Mouse (Mus musculus): ENCODE data around the gene Lrrc47.

Lrrc47 gene

DNA sequence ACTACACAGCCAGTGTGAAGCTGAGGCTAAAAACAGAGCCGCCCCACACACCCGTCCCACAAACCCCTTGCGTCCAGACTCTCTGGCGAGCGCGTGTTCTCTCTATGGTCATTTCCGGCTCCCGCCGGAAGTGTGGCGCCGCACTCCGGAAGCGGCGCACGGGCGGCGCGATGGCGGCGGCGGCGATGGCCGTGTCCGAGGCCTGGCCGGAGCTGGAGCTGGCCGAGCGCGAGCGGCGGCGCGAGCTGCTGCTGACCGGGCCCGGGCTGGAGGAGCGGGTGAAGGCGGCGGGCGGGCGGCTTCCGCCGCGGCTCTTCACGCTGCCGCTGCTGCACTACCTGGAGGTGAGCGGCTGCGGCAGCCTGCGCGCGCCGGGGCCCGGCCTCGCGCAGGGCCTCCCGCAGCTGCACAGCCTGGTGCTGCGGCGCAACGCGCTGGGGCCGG is at the start of gene Lrrc47:
Gene Lrrc47 (plus strand): TSS at position 86 of the 444 bp plus-strand sequence.
- DNase-seq (ENCODE audit: low spot score) = peak; percentile 41

DNA sequence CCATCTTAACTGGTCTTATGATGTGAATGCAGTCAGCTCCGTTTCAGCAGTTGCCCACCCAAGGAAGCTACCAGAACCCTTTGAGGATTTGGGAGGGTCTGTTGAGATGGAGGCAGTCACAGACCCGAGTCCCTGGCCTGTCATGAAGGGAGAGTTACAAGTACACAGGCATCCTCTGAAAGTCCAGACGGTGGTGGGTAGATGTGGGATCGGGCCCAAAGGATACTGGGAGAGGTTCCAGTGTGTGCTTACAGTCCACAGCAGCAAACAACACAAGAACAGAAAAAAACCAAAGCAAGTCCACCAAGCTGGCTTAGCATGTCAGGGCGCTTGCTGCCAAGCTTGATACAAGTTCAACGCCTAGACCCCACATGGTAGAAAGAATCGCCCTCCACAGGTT is 48.9 kb upstream of the Lrrc47 start:
- no peak for DNase-seq (ENCODE audit: low spot score)

DNA sequence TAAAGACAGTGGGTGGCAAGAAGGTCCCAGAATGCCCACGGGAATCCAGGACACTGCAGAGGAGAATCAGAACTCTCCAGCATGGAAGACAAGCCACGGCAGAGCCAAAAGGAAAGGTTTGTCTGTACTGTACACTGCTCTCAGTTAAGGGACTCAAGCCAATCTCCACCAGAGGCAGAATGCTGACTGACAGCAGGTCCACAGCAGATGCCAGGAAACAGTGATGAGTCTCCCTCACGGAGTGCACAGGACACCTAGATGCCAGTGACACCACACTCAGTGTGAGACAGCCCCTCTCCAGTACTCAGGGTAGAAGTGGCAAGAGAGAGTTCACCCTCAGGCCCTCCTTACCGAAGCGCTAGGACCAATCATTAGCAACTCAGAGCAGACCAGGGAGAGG is 44.9 kb upstream of the Lrrc47 start:
- DNase-seq (ENCODE audit: low spot score) = no peak

GRCm38 (mm10) chr4:153967556-153967955 is 44.0 kb upstream of the Lrrc47 start:
- no peak for DNase-seq (ENCODE audit: low spot score)

DNA sequence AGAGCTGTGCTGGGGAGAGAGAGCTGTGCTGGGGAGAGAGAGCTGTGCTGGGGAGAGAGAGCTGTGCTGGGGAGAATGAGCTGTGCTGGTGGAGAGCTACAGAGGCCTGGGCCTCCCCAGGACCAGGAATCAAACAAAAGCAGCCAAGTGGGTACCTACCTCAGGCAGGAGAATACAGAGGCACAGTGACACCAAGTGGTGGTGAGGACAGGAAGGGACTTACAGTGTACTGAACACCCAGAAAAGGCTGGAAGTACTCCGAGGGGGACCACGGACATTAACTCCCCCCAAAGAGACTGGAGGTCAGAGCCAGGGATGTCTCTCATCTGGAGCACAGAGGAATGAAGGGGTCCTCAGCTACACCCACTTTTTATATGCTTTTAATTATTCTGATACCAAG is 43.5 kb upstream of the Lrrc47 start:
- no peak for DNase-seq (ENCODE audit: low spot score)

DNA sequence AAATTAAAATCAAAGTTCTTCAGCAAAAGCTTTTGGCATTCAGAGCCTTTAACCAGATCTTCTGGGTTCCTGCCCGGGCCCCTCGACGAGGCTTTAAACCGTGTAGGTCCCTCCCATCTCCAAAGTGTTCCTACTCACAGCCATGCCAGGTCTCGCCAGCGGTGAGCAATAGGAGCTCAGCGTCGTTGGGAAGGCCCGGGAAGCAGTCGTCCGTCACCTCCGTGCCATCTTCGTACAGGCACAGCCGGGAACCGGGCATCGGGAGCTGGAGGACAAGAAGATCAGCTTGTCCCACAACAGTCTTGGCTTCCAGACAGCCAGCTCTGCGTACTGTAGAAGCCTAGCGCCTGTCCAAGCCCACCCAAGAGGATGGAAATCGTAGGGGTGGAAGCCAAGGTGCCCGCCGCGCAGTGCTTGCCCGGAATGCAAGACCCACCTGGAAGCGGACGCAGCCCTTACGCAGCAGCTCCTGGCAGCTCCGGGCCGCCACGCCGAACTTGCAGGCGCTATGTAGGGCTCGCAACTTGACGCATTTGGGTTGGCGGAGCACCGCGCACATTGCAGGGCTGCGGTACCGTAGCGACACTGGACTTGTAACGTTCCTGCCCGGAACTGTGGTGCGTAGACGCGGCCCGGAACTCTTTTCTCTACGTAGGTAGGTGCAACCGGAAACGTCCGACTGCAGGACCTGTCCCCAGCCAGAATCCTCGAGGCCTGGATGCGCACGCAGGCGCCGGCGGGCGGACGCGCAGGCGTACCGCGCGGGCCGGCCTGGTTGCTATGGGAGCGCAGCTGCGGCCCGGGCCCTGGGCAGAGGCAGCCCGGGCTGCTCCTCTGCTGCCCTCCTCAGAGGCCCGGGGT is 36.9 kb upstream of the Lrrc47 start, which contains the start of the genes Dffb and Cep104:
Gene Dffb (minus strand): TSS at position 696 of the 861 bp plus-strand sequence.
Gene Cep104 (plus strand): TSS at position 764 of the 861 bp plus-strand sequence.
- DNase-seq (ENCODE audit: low spot score) = peak; percentile 80

DNA sequence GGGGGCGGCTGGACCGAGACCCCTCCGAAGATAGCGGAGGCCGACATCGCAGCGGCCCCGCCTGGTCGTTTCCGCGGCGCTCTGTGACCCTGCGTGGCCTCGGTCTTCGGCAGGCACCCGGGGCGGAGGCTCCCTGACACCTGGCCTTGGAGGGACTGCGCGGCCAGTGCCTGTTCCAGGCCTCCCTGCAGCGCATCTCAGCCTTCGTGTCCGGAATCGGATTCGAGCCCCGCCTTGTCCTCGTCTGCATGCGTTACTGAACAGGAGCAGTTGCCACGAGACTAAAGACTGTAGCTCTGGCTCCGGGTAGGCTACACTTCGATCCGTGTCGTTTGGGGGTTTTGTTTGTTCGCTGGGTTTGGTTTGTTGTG is 36.3 kb upstream of the Lrrc47 start:
- no peak for DNase-seq (ENCODE audit: low spot score)

- DNase-seq (ENCODE audit: low spot score) = no peak
These were observed 35.8 kb upstream of the Lrrc47 start for GRCm38 (mm10) chr4:153975768-153976167.

- DNase-seq (ENCODE audit: low spot score) = no peak
These were observed 32.3 kb upstream of the Lrrc47 start for GRCm38 (mm10) chr4:153979243-153979642.

- no peak for DNase-seq (ENCODE audit: low spot score)
These were observed 31.1 kb upstream of the Lrrc47 start for GRCm38 (mm10) chr4:153980470-153980869.

- DNase-seq (ENCODE audit: low spot score) = no peak
These were observed 18.8 kb upstream of the Lrrc47 start for GRCm38 (mm10) chr4:153992715-153993114.

GRCm38 (mm10) chr4:153993505-153993904 is 18.0 kb upstream of the Lrrc47 start:
- DNase-seq (ENCODE audit: low spot score) = no peak

- no peak for DNase-seq (ENCODE audit: low spot score)
These were observed 6.0 kb upstream of the Lrrc47 start for GRCm38 (mm10) chr4:154005488-154005887.

DNA sequence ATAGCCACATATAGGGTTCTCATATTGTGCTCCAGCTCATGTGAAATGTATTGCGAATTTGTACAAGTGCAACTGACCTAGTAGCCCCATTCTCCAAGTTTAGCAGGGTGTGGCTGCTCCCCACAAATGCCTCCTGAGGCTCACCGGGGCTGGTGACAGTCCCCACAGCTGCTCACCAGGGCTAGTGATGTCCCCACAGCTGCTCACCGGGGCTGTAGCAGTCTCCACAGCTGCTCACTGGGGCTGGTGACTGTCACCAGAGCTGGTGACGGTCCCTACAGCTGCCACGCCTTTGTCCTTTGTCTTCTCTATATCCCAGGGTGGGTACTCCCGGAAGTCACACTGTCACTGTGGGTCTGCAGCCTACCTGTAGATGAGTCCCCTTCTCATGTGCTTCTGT is 5.3 kb upstream of the Lrrc47 start:
- no peak for DNase-seq (ENCODE audit: low spot score)

GRCm38 (mm10) chr4:154007759-154008158 is 3.8 kb upstream of the Lrrc47 start:
- no peak for DNase-seq (ENCODE audit: low spot score)

GRCm38 (mm10) chr4:154010907-154011645 is 455 bp upstream of the Lrrc47 start:
- DNase-seq (ENCODE audit: low spot score) = no peak

DNA sequence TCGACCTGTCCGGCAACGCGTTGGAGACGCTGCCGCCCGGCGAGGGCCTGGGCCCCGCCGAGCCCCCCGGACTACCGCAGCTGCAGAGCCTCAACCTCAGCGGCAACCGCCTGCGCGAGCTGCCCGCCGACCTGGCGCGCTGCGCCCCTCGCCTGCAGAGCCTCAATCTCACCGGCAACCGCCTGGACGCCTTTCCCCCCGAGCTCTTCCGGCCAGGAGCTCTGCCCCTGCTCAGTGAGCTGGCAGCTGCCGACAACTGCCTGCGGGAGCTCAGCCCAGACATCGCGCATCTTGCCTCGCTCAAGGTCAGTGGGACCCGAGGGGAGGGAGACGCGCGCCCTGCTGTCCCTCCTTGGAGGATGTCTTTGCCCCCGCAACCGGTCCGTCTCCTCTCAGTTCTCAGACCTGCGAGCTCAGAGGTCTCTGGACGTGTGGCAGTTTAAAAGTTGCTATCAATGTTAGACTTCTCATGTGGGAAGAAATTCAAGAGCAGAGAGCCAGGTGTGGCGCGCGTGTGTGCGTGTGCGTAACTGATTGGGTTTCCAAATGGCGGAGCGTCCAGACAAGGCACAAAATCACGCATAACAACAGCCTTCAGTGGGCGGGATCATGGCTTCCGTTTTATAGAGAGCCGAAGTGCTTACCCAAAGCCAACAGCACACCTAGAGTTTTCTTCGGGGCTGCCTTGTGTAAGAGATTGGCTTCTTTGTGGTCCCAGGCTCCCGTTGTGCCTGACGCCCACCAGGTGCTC is 776 bp downstream of the Lrrc47 start:
- DNase-seq (ENCODE audit: low spot score) = no peak

DNA sequence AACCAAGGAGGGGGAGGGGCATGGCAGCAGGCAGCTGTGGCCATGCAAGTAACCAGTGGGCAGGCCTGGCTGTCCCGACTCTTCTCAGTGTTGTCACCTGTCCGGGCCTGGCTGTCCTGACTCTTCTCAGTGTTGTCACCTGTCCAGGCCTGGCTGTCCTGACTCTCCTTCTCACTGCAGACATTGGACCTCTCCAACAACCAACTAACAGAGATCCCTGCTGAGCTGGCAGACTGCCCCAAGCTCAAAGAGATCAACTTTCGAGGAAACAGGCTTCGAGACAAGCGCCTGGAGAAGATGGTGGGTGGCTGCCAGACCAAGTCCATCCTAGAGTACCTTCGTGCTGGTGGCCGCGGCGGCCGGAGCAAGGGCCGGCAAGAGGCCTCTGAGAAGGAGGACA is 3.9 kb downstream of the Lrrc47 start:
- DNase-seq (ENCODE audit: low spot score) = no peak

- no peak for DNase-seq (ENCODE audit: low spot score)
These were observed 8.0 kb downstream of the Lrrc47 start for GRCm38 (mm10) chr4:154019571-154019970.

DNA sequence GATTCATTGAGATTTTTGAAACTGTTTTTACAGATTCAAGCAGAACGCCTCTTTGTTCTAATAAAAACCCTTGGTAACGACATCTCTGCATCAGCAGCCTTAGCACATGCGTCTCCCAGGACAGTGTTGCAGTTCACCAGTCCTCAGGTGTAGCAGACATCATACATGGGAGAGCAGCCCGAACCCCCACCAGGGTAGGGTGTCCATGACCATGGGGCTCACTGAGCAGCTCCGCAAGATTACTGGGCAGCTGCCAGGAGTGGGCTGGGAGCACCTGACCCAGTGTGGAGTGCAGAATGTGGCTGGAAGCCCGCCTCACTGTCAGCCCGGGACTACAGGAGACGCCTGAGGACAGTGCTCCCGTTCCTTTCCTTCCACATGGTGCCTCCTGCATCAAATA is 9.9 kb downstream of the Lrrc47 start:
- DNase-seq (ENCODE audit: low spot score) = no peak

GRCm38 (mm10) chr4:154022407-154022806 is 10.9 kb downstream of the Lrrc47 start:
- no peak for DNase-seq (ENCODE audit: low spot score)

DNA sequence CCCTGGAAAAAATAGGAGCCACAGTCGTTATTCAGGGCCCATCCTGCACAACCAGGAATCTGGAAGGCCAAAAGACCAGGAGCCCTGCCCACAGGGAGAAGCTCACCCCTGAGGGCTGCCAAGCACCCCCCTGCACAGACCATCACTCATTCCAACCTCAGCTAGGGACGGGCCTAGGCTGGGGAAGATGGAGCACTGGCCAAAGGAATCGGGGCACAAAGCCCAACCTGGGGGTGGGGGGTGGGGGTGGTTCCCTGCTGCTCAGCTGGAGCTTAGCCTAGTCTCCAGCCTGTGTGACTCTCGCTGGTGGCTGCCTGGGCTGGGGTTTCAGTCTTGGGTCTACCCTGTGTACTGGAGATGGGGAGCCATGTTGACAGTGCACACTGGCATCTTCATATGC is 11.3 kb downstream of the Lrrc47 start:
- no peak for DNase-seq (ENCODE audit: low spot score)

All from urinary bladder, postnatal 10 days (tissue).